Mouse (Mus musculus): Measurements from ENCODE around the gene Rwdd3.

DNA sequence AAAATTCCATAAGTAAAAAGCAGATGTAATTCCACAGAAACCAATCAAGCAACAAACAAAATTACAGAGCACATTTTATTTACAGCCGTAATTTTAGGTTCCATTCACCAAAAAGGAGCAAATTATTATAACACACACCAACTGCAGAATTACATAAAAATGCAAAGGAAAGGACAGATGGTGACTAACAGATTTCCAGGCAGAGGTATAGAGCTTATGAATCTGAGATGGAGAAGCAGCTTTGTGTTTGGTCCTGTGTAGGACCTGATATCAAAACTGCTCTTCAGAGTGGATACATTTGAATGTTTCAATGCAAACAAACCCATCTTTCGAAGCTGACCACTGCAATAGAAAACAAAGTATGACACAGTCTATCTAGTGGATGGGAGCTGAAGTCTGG is 31.1 kb upstream of the Rwdd3 start:
- TF ChIP-seq MYOD1 (IDR thresholded peaks at IDR 0.05; ENCODE audit: control insufficient read depth in 1 of 3, insufficient read length in 2 of 3, low read depth in 2 of 3) (no peak), POLR2A (IDR thresholded peaks at IDR 0.05; ENCODE audit: insufficient read length, low read depth) (no peak), USF1 (IDR thresholded peaks at IDR 0.05; ENCODE audit: low read depth) (no peak), MYOG (IDR thresholded peaks at IDR 0.05; ENCODE audit: control insufficient read depth in 1 of 3, insufficient read depth in 1 of 3, insufficient read length in 2 of 3, low read depth in 2 of 3) (no peak), E2F4 (IDR thresholded peaks at IDR 0.05; ENCODE audit: insufficient read depth) (no peak)
